Mouse (Mus musculus): ENCODE results near the gene Olfr95. TPM values are rescaled to one million over a fixed set of nuclear protein-coding genes. Genes with fewer than 3 reads are reported as not detected.

Olfr95 gene
- not detected in 2 replicates for polyA plus RNA-seq (2012; rRNA removed)

DNA sequence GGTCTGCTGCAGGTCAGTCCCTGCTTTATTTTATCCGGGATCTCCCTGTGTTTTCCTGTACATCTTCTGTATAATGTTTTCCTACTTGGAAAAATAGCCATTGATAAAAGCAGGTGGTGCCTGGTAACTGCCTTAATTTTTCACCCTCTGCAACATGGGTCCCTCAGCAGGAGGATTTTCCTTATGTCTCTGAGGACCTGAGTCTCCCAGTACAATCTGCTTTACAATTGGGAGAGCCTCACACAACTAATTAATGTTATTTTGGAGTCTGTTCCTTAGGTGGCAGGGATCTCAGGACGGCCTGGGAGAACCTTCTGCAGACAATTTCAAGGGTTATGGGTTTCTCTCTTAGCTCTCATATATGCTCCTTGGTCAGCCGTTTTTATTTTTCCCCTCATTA is at the start of gene Olfr95:
Gene Olfr95, minus strand, starts transcription at position 101 of the 400 bp plus-strand sequence.

DNA sequence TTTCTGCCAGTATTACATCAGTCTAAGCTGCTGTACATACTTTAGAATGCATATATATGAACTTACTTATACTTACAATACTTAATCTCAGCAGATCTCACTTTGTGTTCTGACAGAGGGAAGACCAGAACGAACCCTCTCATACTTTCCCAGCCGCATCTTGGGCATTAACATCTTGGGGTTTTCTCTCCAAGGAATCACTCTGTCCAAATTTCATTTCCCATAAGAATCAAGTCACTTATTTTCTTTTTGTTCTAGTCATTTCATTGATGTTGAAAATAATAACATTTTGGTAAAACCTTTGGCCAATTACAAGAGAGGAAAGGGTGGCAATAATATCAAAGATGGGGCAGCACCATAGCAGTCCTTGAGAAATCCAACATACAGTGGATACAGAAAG is 24.3 kb upstream of the Olfr95 start, which contains the start of gene Olfr97:
Gene Olfr97, minus strand, starts transcription at position 101 of the 400 bp plus-strand sequence.

DNA sequence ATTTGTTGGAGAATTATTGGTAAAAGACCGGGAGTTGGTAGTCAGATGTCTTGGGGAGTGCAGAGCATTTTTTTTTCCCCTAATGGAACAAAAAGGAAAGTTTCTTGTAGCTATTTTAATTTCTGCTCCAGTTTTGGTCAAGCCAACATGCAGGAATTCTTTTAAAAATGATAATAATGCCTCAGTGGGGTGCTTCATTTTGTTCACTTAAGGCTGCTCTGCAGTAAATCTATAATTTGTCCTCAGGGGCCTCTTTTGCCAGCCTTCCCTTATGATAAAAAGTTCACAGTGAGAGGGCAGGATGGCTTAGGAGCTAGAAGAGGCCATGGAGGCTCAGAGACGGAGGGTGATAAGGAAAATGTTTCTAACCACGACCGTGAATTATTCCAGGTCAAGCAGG is 6.9 kb upstream of the Olfr95 start, which contains the start of gene Olfr96:
Gene Olfr96, plus strand, starts transcription at position 301 of the 400 bp plus-strand sequence.

DNA sequence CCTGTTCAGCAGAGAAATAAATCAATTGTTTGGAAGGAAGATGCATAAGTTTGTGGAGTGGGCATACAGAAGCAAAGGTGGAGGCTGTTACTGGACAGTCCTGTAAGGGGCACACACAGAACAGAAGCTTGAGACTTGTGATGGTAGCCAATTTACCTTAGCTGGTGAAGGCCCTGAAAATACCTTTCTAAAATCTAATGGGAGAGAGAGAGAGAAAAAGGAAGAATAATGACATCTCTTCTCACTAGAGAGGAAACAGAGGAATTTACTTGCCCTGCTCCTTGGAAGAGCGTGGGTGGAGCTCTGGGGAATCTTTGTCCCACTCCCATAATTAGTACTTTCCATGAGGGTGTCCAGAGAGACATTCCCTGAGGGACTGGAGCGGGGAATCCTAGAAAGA is 12.0 kb downstream of the Olfr95 start, which contains the start of gene Olfr94:
Gene Olfr94, minus strand, starts transcription at position 101 of the 400 bp plus-strand sequence.

DNA sequence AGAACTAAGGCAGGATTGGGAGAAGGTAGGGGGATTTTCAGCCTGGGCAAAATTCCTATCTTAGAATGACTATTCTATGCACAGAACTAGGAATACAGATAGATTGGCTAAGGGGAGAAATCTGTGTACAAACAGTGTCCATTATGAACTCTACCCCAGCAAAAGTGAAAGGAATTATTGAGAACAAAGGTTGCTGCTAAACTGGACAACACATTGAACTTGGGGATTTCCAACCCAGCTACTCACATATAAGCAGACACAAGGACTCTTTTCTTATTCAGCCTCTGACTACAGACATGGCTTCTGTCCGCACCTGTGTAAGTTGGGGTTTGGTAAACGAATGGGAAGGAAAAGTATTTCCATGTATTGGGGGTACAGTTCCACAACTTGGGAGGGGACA is 19.3 kb downstream of the Olfr95 start, which contains the start of gene Ubd:
Gene Ubd, plus strand, starts transcription at position 237 of the 400 bp plus-strand sequence.

DNA sequence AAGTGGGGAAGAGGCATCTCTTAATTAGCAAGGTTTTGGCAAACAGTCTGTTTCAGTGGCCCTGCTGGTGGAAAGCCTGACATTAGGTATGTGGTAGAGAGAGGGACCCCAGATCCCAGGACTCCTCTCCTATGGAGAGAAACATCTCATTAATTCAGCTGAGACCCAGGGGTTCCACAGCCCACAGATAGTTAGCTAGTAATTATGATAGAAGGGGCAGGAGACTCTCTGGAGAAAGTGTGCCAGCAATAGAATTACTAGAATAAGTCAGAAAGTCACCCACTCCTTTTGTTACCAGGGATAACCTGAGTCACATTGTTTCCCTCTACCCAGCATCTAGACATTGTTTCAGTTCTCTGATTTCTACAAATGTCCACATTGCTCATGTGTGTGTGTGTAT is 51.5 kb downstream of the Olfr95 start, which contains the start of gene Olfr93:
Gene Olfr93, minus strand, starts transcription at position 101 of the 400 bp plus-strand sequence.

Other genes starting within 250 kb of the Olfr95 start
- not detected in 2 replicates for gene 2410137M14Rik, start 231.9 kb downstream of the Olfr95 start, polyA plus RNA-seq (2012; rRNA removed)
- gene H2-M5, start 223.6 kb downstream of the Olfr95 start, polyA plus RNA-seq (2012; rRNA removed) = 0.08 and 0.10 TPM in 2 replicates
- gene Zfp57, start 212.0 kb downstream of the Olfr95 start, polyA plus RNA-seq (2012; rRNA removed) = 4.5 and 5.2 TPM in 2 replicates
- not detected in 2 replicates for gene Mog, start 189.7 kb downstream of the Olfr95 start, polyA plus RNA-seq (2012; rRNA removed)
- gene Gabbr1, start 167.2 kb downstream of the Olfr95 start, polyA plus RNA-seq (2012; rRNA removed) = 3.1 and 5.1 TPM in 2 replicates
- gene Olfr90, start 124.6 kb downstream of the Olfr95 start, polyA plus RNA-seq (2012; rRNA removed) = not detected in 2 replicates
- gene Olfr91, start 114.8 kb downstream of the Olfr95 start, polyA plus RNA-seq (2012; rRNA removed) = not detected in 2 replicates
- gene Olfr92, start 93.0 kb downstream of the Olfr95 start, polyA plus RNA-seq (2012; rRNA removed) = not detected in 2 replicates
- gene Olfr93, start 51.6 kb downstream of the Olfr95 start, polyA plus RNA-seq (2012; rRNA removed) = not detected in 2 replicates
- gene Ubd, start 19.2 kb downstream of the Olfr95 start, polyA plus RNA-seq (2012; rRNA removed) = 0.46 and 0.68 TPM in 2 replicates
- not detected in 2 replicates for gene Olfr94, start 12.1 kb downstream of the Olfr95 start, polyA plus RNA-seq (2012; rRNA removed)
- not detected in 2 replicates for gene Olfr96, start 7.0 kb upstream of the Olfr95 start, polyA plus RNA-seq (2012; rRNA removed)
- gene Olfr97, start 24.2 kb upstream of the Olfr95 start, polyA plus RNA-seq (2012; rRNA removed) = not detected in 2 replicates
- not detected in 2 replicates for gene Olfr98, start 50.6 kb upstream of the Olfr95 start, polyA plus RNA-seq (2012; rRNA removed)
- 2.6 and 3.0 TPM in 2 replicates for gene H2-M3, start 57.1 kb upstream of the Olfr95 start, polyA plus RNA-seq (2012; rRNA removed)
- not detected in 2 replicates for gene Olfr99, start 70.3 kb upstream of the Olfr95 start, polyA plus RNA-seq (2012; rRNA removed)
- gene Olfr101, start 91.2 kb upstream of the Olfr95 start, polyA plus RNA-seq (2012; rRNA removed) = not detected in 2 replicates
- gene Olfr102, start 103.9 kb upstream of the Olfr95 start, polyA plus RNA-seq (2012; rRNA removed) = not detected in 2 replicates
- gene Olfr103, start 126.6 kb upstream of the Olfr95 start, polyA plus RNA-seq (2012; rRNA removed) = not detected in 2 replicates
- not detected in 2 replicates for gene Olfr104-ps, start 146.5 kb upstream of the Olfr95 start, polyA plus RNA-seq (2012; rRNA removed)
- gene Olfr105-ps, start 165.9 kb upstream of the Olfr95 start, polyA plus RNA-seq (2012; rRNA removed) = not detected in 2 replicates
- not detected in 2 replicates for gene Olfr106-ps, start 177.3 kb upstream of the Olfr95 start, polyA plus RNA-seq (2012; rRNA removed)
- not detected in 2 replicates for gene Olfr107, start 186.1 kb upstream of the Olfr95 start, polyA plus RNA-seq (2012; rRNA removed)
- not detected in 2 replicates for gene Olfr108, start 232.4 kb upstream of the Olfr95 start, polyA plus RNA-seq (2012; rRNA removed)
- gene Olfr109, start 245.8 kb upstream of the Olfr95 start, polyA plus RNA-seq (2012; rRNA removed) = not detected in 2 replicates

All from liver, embryonic 18 days (tissue).